Mouse (Mus musculus): ENCODE results near the gene Ubtd2. TPM values are rescaled to one million over a fixed set of nuclear protein-coding genes. Genes with fewer than 3 reads are reported as not detected.

Ubtd2 gene
- total RNA-seq, 4 experiments from 2014 or later: 11.5 to 15.9 (median 13.7) TPM

DNA sequence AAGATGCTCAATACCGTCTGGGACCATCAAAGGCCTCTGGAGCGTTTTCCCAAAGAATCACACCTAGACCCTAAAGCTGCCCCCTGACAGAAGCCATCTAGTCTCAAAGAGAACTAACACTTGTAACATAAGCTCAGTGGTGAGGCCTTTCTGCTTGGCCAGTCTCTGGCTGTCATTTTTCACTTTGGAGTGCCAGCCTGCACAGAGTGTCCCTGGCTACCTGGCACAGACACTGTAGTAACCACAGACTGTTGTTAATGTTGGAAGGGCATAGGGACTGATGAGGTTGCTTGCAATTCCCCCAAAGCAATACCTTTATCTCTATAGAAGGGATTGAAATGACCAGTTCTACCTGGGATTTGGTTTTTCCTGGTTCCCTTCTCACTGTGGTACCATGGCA is 66.1 kb downstream of the Ubtd2 start:
- DNase-seq: no peak

DNA sequence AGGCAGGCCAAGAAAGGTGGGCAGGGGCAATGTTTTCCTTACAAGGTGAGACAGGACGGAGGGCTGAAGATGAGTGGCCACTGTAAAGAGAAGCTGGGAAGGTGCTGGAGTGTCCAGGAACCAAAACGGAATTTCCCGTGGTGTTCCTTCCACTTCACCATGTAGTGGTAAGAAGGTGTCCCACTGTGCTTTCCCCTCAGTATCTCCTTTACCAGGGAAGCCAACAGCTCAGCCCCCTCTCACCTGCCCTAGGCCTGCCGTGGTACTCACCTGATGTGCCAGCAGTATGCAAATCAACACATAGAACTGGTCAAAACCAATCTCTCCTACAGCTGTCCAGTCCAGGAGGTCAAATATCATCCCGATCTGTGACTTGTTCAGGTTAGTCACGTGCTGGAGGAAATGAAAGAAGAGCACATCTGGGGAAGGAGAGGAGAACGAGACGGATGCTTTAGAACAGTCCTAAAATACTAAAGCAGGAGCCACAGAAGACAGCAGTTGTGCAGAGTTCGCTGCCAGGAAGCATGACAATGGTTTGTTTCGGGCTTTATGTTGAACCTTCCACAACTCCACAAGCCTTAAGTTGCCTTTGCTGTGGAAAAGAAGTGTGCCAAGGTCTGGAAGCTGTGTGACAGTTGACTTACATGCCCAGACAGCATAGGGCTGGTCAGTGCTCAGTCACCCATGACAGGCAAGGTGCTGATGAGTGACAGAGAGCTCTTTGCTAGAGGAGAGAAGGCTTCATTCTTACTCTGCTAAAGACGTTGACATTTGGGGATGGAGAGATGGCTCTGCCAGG is 69.2 kb downstream of the Ubtd2 start:
- DNase-seq: no peak

DNA sequence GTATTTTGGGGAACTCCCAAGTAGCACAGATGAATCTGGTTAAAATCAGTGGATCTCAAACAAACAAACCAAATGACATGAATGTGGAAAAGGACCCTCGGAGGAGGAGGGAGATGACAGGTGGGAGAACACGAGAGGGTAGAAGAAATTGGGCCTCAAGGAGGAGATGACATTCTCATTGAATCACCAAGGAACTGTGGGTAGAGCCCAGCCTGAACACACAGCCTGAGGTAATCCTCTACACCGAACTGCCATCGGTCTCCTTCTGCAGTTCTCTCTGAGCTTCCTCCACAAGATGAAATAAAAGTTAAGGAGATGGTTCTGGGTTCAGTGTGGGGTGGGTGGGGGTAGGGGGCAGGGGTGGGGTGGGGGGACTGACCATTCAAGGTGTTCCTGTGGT is 71.8 kb downstream of the Ubtd2 start:
- no peak for DNase-seq

DNA sequence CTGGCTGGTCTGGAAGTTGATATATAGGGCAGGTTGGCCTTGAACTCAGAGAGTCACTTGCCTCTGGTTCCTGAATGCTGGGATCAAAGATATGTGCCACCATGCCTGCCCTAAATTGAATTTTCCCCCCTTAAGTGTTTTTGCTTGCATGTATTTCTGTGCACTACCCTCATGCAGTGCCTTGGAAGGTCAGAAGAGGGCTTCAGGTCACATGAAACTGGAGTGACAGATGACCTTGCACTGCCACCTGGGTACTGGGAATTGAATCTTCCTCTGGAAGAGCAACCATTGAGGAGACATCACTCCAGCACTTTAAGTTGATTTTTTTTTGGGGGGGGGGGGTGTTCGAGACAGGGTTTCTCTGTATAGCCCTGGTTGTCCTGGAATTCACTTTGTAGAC is 75.0 kb downstream of the Ubtd2 start:
- no peak for DNase-seq

DNA sequence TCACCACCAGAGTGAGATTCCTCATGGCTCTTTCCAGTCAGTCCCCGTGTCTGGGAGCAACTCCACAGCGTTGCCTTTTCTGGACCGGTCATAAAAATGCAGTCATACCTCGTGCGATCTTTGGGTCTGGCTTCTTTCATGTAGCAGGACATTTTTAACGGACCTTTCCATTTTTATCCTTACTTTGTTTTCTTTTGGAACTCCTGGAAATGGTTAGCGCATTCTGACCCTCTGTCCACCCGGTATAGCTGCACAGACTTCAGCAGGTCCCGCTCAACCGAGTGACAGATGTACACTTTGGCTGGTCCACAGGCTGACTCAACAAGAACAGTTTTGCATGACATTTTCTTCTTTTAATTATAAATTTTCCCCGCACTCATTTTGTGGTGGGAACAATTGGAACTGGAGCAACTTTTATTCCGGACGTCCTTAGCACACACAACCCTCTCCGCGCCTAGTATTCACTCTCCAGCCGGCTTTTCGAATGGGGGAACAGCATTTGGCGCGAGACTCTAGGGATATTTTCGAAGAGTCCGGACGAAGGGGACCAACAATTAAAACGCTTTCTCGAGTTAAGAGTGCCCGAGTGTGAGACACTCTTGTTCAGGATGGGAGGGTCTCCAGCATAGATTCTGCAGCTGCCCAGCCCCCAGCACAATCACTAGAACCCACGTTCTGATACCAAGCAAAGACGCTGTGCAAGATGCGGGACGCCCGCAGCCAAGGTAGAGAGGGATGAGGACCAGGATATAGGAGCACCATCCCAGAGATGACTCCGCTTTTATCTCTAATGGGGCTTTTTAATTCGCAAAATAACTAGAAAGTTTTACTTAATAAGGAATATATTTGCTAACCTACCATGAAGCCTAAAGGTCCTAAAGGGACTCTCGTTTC is 76.9 kb downstream of the Ubtd2 start, which contains the start of gene Efcab9:
TSS of gene Efcab9 (minus strand) at position 211 of the 894 bp plus-strand sequence.
- no peak for DNase-seq

DNA sequence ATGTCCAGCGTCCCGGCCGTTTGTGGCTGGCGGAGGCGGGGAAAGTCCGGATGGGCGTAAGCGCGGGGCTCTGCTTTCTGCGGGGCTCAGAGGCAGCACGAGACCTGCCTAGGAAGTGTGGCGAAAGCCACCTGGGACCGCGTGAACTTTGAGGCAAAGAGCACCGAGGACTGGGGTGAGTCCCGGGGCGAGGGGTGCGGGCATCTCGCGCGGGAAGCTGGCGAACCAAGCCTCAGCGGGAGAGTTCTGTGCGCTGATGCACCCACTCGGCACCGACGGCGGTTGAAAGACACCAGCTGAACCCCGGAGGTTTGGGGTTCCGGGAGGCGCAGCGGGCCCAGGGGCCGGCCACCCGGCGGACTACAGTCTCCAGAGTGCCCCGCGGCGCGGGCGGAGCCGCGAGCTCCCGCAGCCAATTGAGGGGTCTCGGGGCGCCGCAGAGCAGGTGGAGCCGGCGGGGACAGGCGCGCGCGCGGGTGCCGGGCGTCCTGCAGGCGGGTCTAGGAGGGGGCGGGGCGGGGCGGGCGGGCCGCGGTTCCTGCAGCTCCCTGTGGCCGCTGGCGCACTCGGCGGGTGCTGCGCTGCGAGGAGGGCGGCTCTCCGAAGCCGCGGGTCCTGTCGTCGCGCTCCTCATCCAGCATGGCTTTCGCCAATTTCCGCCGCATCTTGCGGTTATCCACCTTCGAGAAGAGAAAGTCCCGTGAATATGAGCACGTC is 77.8 kb downstream of the Ubtd2 start, which contains the start of gene Stk10:
TSS of gene Stk10 (plus strand) at position 541 of the 717 bp plus-strand sequence.
- peak; percentile 92 for DNase-seq

DNA sequence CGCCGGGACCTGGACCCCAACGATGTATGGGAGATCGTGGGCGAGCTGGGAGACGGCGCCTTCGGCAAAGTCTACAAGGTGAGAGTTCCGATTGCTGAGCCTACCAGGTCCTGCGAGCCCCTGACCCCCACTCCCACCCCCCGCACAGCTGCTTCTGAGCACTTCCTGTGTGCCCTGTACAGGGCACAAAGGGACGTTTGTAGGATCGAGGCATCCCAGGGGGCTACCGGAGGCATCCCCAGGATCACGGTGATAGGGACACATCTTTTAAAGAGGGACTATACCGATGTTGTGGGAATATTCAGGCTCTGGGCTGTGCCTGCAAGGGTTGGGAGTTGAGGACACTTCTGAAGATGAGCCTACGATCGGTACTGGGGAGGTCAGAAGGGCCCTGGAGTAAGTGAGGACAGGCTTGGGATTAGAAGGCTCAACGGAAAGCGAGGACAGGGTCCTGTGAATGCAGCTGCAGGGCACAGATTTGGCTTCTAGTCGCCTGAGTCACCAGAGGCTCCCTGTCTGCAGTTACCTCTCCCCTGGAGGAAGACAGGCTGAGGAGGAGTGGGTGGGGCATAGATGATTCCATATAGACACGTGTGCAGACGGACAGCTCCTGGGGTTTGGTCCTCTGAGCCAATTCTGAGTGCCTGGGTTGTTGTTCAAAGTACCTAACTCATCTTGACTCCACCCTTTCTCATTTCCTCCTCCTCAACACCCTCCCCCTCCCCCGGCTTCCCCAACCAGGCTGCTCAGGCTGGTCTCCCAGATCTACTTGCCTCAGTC is 78.5 kb downstream of the Ubtd2 start:
- DNase-seq: no peak

DNA sequence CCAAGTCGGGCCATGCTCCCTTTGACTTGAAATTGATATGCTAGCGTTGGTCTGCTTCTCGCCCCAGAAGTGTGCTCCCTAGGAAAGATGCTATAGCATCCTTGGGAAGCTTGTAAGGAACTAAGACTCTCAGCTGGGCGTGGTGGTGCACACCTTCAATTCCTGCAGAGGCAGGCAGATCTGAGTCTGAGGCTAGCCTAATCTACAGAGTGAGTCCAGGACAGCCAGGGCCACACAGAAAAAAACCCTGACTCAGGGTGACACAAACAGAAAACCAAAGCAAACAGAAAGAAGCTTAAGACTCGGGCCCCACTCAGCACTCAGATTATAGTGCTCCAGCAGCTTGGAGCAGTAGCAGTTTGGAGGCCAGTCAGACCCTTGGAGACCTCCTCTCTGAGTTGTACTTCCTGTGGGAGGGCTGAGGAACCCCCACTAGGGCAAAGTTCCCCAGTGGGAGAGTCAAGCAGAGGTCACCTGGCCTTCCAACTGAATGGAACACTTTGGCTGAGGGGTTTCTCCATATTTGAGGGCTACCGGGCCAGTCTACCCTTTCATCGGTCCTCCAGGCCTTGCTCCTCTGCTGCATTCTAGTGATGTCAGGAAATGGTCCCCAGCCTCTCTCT is 79.4 kb downstream of the Ubtd2 start:
- no peak for DNase-seq

DNA sequence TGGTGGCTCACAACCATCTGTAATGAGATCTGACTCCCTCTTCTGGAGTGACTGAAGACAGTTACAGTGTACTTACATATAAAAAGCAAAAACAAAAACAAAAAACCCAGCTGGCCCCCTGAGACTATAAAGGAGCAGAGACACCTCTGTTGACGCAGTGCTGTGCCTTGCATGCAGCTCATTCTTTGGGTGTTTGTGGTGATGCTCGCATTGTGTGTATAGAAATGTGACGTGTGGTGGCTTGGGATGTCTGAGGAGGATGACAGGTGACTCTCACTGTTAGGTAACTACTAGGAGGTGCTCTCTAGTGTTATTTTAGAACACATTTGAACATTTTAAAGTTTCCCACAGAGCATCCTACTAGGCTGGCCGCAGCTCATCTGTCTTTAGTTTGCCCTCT is 80.5 kb downstream of the Ubtd2 start:
- DNase-seq: no peak

DNA sequence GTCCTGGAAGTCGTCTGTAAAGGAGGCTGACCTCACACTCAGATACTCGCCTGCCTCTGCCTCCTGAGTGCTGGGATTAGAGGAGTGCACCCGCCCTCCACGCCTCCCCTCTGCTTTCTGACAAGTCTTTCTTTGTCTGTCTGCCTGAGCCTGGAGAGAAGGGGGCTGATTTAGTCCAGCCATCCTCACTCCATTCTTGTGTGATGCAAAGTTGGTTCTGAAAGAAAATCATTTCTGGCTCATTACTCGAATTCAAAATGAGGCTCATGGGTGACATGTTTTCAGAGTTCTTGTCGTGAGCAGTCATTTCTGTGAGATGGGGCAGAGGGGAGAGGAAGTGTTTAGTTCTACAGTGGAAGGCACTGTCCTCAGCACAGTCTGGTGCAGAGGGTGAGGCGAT is 81.8 kb downstream of the Ubtd2 start:
- no peak for DNase-seq

DNA sequence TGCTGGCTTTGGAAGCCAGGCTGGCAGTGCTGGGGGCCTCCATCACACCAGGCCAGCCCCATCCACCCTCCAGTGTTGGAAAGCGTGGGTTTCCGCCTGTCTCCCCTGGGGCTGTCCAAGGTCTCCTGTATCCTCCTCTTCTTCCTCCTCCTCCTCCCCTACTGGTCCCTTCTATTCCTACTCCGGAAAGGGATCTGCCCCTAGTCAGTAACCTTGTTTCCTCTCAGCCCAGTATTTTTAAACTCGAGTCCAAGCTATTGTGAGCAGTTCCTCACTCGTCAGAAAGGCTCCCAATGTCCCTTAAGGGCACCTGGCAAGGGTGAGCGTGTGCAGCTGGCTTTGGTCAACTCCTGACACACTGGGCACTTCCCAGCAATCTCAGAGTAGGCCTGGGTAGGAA is 83.3 kb downstream of the Ubtd2 start:
- DNase-seq: no peak

DNA sequence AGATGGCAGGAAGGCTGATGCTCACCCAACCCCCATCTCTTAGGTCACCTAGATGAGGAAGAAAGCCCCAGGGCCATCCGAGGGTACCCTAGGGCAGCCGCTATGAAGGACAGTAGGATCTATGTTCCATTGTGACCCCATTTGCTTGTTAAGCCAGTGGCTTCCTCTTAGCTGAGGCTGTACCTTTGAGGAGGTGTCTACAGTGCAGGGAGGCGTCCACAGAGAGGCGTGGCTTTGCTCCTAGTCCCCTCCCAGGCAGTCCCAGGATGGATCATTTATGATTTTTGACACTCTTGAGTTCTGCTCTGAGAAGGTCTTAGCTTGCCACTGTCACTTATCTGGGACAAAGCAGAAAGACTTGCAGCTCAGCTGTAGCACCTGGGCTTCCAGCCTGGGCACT is 83.7 kb downstream of the Ubtd2 start:
- no peak for DNase-seq

DNA sequence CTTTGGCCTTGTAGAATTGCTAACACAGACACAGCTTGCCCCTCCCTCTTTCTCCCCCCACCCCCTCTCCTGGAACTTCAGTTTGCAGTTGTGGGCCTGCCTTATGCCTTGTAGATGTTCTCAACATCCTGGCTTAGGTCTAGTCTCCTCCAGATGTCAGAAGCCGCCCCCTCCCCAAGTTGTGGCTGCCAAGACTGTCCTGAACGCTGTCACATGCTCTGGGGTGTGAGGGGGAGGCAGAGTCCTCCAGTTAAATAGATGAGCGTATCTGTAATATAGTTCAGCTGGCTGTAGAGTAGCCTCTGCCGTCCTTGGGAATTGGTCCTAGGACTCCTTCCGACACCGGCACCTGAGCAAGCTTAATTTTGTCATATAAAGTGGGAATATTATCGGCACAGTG is 84.5 kb downstream of the Ubtd2 start:
- DNase-seq: no peak

DNA sequence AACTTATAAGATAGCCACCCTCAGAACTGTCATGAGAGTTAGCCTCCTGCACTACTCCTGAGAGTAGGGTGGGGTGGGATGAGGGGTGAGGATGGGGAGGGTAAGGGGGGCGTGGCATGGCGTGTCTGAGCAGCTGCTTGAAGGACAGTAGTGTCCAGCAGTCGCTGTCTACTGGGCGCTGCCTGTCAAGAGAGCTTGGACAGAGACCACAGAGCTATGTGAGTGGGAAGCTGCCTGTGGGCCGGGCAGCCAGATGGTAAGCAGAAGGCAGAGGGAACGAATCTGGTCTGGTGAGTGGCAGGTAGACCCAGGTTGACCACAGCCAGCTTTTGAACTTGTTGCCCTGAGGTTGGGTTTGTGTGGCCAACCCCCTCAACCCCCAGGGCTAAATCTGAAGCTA is 85.3 kb downstream of the Ubtd2 start:
- DNase-seq: no peak

DNA sequence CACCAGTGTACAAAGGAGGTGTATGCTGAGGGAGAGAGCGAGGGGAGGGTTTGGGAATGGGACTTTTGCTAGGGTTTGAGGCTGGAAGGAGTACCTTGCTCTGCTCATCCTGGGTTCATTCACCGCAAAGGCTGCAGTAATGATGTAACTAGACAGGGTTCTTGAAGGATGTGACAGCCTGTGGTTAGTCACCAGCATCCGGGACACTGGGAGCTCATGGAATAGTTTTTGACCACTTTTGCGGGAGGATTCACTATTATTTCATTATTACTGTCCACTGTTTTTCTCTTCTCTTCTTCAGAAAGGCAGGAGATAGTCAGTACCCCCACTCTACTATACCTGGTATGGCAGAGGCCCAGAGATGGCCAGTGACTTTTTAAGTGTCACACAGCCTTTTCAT is 87.0 kb downstream of the Ubtd2 start:
- no peak for DNase-seq

DNA sequence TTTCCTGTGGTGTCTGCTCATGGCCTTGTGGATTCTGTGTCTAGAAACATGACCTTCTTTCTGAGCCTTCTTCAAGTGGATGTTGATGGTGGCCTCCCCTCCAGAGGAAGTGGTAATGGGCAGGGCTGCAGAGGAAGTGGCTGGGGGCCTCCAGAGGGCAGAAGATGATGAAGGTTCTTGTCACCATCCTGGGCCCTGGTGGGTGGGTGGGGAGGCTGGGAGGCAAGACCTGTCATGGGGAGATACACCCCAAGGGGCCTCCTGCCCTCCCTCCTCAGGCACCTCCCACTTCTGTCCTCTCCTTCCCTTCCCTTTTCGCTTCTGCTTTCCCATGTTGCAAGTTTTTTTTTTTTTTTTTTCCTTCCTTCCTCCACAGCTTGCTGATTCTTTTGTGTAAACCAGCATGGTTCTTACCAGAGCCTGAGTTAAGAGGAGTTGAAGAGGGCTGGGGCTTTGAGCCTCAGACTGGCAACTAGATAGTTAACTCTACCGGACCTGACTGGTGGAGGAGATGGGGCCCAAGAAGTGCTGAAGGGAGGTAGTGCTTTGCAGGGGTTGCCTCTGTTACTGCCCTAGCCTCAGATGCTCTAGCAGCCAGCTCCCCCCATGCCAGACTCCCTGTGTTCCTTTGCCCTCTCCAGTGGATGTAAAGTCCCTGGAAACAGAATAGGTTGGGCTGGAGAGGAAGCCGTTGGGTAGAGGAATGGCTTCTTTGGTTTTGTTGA is 87.7 kb downstream of the Ubtd2 start:
- DNase-seq: peak; percentile 18

DNA sequence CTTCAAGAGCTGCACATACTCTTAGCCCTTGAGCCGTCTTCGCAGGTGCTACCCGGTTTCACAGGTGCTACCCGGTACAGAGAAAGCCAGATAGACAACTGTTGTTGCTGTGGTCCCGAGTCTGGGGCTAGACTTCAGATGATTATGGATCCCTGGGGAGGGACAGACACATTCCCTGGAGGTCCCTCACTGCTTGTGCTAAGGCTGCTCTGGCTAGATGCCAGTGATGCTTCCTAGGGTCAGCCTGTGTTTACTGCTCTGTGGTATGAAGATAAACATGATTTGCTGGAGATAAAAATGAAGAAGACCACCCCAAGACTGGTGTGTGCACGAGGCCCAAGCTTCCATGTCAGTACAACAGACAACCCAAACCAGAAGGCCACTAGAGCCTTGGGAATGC is 88.9 kb downstream of the Ubtd2 start:
- DNase-seq: no peak

DNA sequence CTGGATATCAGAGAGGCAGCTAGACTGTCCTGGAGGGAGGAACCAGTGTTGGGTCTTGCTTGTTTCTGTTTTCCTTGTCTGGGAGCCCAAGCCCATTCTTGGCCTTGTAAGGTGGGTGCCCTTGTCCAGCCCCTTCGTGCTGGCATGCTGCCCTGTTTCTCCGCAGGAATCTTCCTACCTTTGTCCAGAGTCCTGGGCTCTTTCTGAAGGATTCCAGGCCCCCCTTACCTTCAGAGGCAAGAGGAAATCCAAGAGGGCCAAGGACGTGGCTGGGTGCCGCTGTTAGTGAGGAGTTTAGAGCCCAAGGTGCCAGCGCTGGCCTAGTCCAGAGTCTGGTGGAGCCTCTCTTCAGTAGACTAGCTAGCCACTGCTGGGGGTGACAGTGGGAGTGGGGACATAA is 89.3 kb downstream of the Ubtd2 start:
- DNase-seq: no peak

DNA sequence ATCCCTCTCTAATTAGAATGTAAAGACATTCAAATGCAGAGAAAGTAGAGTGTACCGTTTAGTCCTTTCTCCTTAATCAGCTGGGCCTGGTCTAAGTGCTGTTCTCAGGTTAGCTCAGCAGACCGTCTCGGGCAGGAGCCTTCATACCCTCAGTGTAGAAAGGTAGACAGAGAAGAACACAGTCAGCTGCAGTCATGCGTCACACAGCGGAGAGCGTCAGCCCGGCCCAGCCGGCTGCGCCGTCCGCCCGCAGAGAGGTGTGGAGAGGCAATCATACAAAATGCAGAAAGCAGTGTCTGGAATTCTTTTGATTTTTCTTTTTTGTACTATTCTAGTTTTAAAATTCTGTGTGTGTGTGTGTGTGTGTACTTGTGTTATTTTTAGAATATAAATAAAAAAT is 90.4 kb downstream of the Ubtd2 start:
- no peak for DNase-seq

DNA sequence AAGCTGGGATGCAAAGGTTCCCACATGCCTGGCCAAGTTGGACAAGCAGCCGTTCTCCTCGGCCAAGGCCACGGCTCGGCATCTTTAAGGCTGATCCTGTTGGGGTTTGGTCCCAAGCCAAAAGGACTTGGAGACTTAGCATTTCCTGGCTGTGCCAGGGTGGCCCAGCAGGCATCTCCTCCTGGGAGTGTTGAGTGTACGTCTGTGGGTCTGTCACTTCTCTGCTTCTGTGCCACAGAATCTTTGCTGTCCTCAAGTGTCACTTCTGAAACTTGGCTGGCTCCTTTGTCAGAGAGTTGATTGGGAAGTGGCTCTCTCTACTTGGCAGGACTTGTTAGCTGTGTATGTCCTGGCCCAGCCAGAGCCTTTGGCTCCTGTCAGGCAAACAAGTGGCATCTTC is 91.3 kb downstream of the Ubtd2 start:
- no peak for DNase-seq

DNA sequence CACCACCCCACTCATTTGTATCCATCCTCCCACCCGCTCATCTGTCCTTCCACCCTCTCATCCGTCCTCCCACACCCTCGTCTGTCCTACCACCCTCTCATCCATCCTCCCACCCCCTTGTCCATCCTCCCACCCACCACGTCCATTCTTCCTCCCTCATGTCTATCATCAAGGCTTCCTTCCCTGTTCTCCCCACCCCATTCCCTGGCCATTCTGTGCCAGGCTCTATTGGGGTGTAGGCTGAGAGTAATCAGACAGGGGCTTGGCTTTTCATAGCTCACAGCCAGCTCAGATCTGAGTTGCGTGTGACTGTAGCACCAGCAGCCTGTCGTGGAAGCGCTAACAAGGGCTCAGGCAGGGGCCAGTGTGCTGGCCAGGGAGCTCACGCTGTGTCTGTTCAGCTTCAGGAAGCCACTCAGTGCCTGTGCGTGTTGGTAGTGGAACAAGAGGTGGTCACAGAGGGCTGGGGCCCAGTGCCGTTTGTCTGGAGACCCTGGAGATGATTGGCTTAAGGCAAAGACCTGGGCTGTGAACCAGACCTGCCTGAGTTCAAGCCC is 92.3 kb downstream of the Ubtd2 start:
- no peak for DNase-seq

Data from adrenal gland, adult 8-10 months (tissue).